Mouse (Mus musculus): ENCODE data around the gene Stt3b.

Gene Stt3b

DNA sequence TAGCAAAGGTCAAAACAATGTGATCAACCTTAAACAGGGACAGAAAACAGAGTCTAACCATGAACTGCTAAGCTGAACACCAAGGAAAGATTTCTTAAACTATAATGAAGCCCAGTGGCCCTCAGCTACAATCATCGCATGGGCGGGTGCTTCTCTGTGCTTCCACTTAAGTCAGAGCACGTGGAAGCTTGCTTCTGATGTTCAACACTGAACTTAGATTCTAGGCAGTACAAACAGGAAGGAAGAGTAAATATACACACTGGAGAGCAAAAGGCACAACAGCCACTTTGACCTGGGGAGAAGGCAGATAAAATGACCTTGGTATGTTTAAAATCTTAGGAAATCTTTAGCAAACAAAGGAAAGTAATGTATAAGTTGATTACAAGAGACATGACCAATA is 38.7 kb downstream of the Stt3b start:
- no peak for DNase-seq (ENCODE audit: low spot score in 2 of 2)

DNA sequence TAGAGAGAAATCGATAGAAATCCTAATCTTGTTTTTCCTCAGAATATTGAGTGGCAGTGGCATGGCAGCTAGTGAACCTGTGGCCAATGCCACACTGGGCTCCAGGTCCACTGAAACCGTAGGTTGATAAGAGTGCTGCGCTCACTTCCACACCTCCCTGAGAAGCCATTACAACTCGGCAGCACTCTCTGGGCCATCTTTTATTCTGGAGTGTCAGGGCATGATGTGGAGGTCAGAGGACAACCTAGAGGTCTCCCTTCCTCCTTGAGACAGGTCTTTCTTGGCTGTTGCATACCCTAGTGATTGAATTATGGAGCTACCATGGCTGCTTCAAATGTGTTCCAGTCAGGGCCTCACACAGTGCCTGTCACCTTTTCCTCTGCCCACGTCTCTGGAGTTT is 48.3 kb downstream of the Stt3b start:
- DNase-seq (ENCODE audit: low spot score in 2 of 2) = no peak

DNA sequence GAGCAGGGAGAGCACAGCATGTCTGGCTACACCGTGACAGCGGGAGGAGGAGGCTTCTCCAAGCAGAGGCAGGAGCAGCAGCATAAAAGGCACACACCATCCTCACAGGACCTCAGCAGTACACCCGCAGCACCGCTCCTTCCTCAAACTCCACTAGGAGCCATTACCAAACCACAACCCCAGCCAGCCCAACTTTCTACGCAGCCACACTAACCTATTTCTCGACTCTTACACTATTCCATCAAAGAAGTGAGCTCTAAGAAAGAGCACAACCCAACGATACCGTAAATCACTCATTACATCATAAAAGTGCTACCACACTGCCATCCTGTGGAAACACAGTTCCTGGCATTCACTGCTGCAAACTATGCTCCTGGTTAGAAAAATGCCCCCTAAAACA is 48.8 kb downstream of the Stt3b start:
- DNase-seq (ENCODE audit: low spot score in 2 of 2) = no peak

DNA sequence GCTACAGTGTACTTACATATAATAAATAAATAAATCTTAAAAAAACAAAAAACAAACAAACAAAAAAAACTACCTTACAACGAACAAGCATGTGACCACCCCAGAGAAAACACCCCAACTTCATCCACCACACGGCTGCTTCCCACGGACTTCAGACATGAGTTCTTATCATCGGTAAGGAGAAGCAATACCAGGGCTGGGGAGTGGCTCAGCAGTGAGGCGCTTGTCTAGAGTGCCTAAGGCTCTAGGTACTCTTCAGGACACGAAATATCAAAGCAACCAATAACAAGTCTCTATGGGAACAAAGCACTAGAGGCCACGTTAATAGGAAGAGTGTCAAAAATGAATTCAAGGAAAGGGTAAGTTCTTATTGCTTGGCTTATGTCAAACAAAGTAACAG is 49.8 kb downstream of the Stt3b start:
- DNase-seq (ENCODE audit: low spot score in 2 of 2) = no peak

DNA sequence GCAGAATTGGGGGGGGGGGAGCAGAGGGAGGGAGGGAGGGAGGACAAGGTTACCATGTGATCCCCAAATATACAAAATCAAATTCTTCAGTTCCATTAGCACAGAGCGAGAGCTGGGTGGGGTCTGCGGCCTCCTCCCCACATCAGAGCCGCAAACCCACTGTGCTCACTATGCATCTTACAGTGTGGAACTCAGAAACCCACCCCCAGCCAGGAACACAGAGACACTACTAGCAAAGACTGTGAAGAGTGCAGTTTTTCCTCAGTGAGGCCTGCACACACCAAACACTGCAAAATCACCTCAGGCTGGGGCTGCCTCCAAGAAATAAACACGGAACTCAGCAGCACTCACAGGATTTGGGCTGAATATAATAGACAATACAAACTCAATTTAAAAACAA is 50.4 kb downstream of the Stt3b start:
- no peak for DNase-seq (ENCODE audit: low spot score in 2 of 2)

DNA sequence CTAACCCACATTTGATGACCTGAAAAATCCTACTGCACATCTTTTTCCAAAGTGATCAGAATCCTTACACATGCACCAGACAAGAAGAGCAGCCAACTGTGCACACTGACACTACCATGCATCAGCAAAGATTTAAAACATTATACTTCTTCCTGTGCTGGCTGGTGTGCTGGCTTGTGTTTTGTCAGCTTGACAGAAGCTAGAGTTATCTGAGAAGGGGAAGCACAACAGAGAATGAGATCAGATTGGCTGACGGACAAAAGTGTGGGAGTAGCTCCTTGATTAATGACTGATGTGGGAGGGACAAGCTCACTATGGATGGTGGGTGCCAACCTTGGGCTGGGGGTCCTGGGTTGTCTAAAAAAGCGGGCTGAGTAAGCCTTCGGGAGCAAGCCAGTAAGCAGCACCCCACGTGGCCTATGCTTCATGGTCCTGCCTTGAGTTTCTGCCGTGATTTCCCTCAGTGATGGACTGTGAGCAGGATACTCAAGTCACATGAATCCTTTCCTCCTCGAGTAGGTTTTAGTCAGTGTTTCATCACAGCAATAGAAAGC is 52.4 kb downstream of the Stt3b start:
- DNase-seq (ENCODE audit: low spot score in 2 of 2) = no peak

DNA sequence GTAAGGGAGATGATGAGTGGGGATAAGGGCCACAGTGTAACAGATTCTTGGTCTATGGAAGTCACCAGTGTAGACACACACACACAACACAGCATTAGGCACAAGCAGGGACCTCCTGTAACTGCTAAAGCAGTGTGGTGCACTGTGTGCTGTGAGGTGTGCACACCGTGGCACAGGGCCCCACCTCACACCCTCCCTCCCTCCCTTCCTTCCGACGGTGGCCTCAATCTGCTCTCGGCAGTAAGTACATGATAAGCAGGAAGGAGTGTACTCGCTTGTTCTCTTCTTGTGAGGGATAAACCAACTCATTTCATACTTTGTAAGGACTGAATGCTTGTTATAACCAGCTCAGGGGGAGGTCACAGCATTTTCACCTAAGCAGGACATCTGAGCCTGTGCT is 61.1 kb downstream of the Stt3b start:
- no peak for DNase-seq (ENCODE audit: low spot score in 2 of 2)

DNA sequence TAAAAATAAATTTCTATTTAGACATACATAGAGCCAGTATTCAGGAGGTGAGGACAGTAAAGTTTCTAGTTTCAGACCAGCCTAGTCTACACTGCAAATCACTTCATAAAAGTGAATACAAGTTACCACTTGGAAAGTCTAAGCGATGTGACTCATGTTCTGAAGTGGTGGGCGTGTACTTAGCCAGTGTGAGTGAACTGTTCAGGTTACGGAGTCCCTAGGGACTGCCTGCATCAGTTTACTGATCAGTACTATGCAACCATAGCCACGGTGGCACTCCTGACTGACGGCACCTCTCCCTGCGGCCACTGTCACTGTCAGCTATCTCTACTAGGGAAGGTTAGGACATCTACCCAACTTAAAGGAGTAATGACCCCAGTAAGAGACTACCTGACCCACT is 65.1 kb downstream of the Stt3b start:
- DNase-seq (ENCODE audit: low spot score in 2 of 2) = no peak

DNA sequence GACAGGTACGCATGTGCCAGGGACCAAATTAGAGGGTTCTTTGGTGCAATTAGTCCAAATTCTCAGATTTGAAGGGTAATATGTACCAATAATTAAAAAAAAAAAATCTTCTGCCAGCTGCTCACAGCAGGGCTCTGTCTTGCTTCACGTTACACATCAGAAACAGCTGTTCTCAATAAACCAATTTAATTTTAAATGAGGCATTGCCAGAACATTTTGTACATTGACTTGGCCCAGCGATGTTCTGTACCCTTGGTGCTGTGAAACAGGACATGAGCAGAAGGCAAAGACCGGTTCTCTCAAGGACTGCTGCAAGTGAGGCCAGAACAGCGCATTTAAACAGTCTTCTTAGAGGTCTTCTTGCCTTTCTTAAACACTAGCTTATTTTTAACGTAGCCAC is 66.6 kb downstream of the Stt3b start:
- DNase-seq (ENCODE audit: low spot score in 2 of 2) = no peak

DNA sequence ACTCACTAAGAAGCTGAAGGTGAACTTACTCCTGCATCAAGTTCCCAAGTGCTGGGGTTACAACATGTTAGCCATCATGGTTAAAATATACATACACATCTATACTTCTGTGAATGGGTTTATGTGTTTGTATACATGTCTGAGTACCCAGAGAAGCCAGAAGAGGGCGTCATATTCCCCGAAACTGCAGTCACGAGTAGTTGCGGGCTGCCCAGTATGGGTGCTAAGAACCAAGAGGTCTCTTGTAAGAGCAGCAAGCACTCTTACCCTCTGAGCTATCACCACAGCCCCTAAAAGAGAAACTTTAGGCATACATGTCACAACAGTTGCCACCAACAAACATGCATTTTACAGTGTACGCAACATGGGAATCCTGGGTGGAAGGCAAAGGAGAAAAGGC is 70.4 kb downstream of the Stt3b start:
- no peak for DNase-seq (ENCODE audit: low spot score in 2 of 2)

DNA sequence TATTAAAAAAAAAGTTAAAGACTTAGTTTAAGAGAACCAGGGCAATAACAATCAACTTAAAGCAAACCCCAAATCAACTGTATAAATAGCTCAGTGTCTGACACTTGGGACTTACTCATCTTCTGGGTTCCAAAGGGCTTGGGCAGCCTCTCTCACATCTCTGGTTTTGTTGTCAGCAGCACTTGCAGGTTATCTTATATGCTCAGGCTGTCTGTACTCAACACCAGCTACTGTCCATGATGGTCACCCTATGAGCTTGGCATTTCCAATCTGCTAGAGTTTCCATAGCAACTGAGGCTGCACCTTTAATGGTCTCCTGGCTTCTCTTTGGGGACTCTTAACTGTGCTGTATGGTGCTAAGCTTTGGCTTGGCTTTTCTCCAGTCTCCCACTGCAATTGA is 72.3 kb downstream of the Stt3b start:
- DNase-seq (ENCODE audit: low spot score in 2 of 2) = no peak

DNA sequence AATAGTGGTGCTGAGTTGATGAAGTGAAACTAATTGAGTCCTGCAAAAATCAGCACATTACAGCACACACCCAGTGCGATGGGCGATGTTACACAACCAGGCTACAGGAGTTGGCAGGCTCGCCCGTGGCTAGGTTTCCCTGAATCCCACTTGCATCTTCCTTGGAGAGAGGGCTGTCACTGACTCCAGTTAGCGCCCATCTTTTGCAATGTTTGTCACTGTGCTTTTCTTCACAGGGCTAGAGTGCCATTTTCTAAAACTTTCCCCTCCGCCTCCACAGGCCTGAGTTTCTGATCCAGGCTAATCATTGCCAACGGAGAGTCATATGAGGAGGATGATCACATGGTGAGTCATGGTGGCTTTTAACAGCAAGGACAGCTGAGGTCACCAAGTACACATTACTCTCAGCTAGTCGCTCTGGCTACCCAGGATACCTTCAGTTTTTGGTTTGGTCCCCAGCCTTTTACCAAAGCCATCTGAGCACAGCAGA is 73.8 kb downstream of the Stt3b start:
- no peak for DNase-seq (ENCODE audit: low spot score in 2 of 2)

DNA sequence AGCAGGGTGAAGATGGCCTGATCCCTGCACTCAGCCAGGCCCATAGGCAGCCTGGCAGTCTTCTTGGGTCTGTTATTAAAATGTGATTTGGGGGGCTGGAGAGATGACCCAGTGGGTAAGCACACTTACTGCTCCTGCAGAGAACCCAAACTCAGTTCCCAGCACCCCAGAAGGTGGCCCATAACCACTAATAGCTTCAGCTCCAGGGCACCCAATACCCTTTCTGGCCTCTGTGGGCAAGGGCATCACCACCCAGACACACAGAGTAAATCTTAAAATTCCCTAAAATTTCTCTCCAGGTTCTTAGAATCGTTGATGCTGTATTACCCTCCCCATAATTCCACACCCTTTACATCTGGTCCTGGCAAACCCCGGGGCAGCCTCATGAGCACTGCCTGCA is 75.7 kb downstream of the Stt3b start:
- no peak for DNase-seq (ENCODE audit: low spot score in 2 of 2)

DNA sequence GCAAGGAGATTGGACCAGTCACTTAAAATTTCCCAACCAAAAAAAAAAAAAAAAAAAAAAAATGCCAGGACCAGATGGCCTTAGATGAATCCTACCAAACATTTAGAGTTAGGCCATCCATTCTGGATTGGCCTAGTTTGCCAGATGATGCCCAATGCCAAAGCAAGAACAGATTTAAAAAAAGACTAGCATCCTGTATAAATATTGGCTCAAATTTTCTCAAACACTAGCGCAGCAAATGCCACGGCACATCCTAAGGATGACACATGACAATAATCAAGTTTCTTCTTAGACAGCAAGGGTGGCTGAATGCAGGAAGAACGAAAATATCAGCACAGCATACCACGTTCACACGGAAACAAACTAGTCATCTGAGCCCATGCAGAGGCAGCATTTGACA is 76.5 kb downstream of the Stt3b start:
- no peak for DNase-seq (ENCODE audit: low spot score in 2 of 2)

DNA sequence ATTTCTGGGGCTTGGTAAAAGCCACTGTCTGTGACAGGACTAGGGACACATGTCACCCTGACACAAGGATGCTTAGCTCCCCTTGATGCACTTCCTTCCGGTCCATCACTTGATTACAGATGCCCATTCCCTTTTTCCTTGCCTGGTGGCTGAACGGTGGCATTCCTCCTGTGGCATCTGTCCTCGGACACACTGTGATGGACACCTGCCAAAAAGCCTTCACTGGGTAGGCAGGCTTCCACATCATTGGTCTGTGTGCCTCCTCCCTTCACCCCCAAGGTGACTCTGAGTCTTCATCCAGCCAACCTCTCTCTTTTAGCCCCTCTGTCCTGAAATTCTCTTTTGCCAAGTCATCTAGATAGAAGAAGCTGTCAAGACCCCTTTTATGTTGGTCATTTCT is 78.7 kb downstream of the Stt3b start:
- DNase-seq (ENCODE audit: low spot score in 2 of 2) = no peak

DNA sequence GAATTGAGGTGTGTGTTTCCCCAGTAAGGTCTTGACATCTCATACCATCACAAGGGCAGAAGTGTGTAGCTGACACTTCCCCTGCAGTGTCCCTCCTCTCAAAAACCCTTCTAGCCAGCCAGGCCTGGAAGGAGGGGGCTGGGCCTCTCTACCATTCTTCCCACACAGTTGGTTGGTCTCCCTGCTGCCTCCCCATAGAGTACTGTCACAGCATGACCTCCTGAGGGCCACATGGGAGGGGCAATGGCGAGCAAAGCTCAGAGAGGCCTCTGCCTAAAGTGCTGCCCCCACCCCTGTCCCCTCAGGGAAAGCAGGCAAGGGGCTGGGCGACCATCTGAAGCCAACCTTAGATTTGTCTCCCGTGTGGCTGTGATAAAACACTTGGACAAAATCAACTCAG is 80.1 kb downstream of the Stt3b start:
- no peak for DNase-seq (ENCODE audit: low spot score in 2 of 2)

DNA sequence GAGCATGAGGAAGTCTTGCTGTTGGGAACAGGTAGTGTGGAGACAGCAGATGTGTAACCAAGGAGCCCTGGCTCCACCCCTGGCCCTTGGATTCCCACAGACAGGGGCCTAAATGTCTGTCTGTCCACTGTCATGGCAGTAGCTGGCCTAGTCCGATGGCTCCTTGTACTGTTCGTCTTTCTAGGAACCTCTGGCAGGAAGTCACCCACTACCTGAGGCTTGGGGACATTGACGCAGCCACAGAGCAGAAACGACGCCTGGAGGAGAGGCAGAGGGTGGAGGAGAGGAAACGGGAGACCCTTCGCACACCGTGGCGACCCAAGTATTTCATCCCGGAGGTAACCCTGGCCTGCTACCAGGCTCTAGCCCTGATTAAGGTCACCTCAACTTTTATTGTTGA is 80.5 kb downstream of the Stt3b start:
- DNase-seq (ENCODE audit: low spot score in 2 of 2) = no peak

DNA sequence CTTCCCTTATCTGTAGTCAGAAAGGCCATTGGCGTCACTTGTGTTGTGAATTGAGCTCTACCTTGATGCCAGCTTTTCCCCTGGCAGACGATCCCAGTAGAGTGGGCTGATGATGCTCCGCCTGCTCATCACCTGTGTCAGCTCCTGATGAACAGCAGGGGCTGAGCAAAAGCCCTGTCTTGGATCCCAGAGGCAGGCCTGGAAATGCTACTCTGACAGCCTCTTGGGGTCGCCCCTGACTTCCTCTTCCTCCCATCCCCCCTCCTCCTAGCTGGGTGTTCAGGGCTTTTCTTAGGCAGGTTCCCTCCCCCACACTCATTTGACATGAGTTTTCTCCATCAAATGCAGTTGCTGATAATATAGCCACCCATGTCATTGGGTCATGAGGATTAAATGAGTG is 81.1 kb downstream of the Stt3b start:
- DNase-seq (ENCODE audit: low spot score in 2 of 2) = no peak

DNA sequence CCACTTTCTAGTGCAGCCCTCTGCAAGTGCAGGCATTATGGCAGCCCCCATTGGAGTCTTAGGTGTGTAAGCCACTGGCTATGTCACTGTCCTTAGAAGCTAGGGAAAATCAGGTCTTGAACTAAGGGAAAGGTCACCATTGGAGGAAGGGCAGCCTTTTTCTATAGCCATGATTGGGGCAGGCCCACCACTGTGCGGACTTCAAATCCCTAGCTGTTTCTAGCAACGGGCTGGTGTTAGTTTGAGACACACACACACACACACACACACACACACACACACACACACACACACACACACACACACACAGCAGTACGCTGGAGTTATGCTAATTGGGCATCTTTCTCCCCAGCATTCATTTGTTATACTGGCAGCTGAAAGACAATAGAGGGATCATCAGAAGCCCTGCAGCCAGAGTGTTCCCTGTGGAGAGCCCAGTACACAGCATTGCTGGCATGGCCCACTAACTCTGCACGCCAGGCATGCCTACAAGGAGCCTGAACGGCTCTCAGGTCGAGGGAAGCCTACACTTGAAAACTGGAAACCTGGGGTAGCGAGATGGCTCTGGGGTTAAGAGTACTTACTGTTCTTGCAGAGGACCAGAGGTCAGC is 85.4 kb downstream of the Stt3b start:
- no peak for DNase-seq (ENCODE audit: low spot score in 2 of 2)

DNA sequence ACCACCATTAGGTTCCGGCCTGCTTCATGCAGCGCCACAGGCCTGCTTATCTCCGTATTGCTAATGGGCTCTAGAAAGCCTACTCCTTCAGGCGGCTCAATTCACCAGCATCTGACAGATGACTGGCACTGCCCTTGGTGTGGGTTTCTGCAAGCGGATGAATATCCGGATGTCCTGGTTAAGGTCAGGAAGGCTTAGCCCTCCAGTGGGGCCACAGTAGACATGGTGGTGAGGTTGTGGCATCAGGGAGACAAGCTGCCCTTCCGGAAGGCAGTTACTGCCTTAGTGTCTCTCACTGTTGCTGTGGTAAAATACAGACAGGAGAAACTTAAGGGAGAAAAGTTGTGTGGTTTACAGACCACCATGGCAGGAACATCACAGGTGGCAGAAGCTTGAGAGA is 89.0 kb downstream of the Stt3b start:
- no peak for DNase-seq (ENCODE audit: low spot score in 2 of 2)

DNA sequence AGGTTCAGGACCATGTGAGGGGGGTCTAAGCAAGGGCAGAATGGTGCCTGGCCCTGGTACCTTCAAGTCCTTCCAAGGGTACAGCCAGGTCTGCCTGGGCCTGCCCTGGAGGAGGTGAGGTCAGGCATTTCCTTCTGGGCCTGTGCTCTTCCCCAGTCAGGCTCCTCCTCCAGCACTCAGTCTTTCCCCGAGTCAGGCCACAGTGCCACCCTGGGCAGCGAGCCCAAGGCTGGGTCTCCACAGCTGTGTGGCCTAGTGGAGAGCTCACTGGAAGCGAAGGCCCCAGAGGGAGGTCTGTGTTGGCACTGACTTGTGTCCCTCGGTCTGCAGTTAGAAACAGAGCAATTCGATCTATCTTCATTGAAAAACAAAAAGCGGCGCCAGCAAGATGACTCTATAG is 89.8 kb downstream of the Stt3b start:
- DNase-seq (ENCODE audit: low spot score in 2 of 2) = no peak

DNA sequence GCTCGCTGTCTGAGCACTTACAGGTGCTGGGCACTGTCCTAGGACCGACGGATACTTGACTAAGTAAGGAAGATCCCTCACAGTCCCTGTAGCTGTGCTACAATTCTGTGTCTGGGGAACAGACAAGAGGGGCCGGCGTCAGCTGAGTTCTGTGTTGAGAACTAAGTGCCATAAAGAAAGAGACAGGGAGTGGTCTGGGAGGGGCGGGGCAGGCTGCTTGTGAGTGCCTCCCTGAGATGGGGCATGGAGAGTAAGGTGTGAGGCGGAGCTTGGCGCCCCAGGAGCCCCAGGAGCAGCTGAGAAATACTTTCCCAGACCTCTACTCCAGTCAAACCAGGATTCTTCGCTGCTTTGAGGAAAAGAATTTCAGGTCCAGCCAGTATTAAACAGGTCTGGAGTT is 92.2 kb downstream of the Stt3b start:
- DNase-seq (ENCODE audit: low spot score in 2 of 2) = no peak

DNA sequence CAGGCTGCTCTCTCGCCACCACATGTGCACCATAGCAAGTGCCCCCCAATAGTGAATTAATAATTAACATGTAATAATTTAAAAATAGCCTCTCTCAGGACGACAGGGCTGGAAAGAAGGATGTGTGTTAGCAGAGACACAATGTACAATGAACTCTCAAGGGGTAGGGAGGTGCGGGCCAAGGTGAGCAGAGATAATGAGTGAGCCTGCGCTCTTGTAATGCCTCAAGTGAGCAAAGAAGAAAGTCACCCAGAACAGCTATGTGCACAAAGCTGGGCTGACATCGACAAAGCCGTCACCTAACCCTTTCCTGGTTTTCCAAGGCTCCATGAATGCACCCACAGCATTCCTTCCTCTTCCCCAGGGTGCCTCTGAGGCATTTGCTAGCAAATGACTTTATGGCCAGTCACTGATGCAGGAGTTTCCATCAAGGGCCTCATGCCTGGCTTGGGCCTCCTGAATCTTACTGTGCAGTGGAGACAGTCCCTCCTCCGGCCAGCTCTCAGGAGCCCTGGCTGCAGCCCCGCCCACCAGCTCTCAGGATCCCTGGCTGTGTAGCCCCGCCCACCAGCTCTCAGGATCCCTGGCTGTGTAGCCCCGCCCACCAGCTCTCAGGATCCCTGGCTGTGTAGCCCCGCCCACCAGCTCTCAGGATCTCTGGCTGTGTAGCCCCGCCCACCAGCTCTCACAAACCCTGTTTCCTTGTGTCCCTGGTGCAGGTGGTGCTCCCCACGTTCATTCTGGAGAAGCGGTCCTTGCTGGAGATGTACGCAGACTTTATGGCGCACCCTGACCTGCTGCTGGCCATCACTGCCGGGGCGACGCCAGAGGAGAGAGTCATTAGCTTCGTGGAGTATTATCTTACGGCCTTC is 94.2 kb downstream of the Stt3b start:
- no peak for DNase-seq (ENCODE audit: low spot score in 2 of 2)

Data from urinary bladder, postnatal 4 days (tissue).